Mouse (Mus musculus) liver, embryonic 13.5 days (tissue): ENCODE measurements around the gene Akip1. TPM values are rescaled to one million over a fixed set of nuclear protein-coding genes. Genes with fewer than 3 reads are reported as not detected.

ENCODE experiments used
- ATAC-seq: fragments of 200-750 bp; cut with Nextera tagmentation; 2 replicates; pipeline ENCODE4 v1.8.0; 2017; ENCODE audit warnings: low read depth, mild to moderate bottlenecking, moderate number of reproducible peaks, moderate library complexity
- DNase-seq: peaks from one replicate; pipeline ENCODE4 v3.0.0; 2022
- H3K27ac ChIP-seq: fragments of 300-500 bp; sonication (generic); 2 replicates; pipeline ENCODE4 v1.5.1; 2015; ENCODE audit warnings: moderate library complexity, mild to moderate bottlenecking, inconsistent platforms
- H3K27me3 ChIP-seq: fragments of 300-500 bp; sonication (generic); 2 replicates; pipeline ENCODE4 v1.6.1; 2015; ENCODE audit warnings: mild to moderate bottlenecking, inconsistent platforms
- H3K36me3 ChIP-seq: fragments of 300-500 bp; sonication (generic); 2 replicates; pipeline ENCODE4 v1.6.1; 2015; ENCODE audit warnings: mild to moderate bottlenecking, inconsistent platforms
- H3K4me1 ChIP-seq: fragments of 300-500 bp; sonication (generic); replicated peaks from 2 replicates; pipeline ENCODE4 v1.6.1; 2015; ENCODE audit warnings: inconsistent platforms
- H3K4me2 ChIP-seq: fragments of 300-500 bp; sonication (generic); 2 replicates; pipeline ENCODE4 v1.6.1; 2015; ENCODE audit warnings: inconsistent platforms, mild to moderate bottlenecking, moderate library complexity
- H3K4me3 ChIP-seq: fragments of 300-500 bp; sonication (generic); replicated peaks from 2 replicates; pipeline ENCODE4 v1.5.1; 2015; ENCODE audit warnings: mild to moderate bottlenecking, inconsistent platforms
- H3K9ac ChIP-seq: fragments of 300-500 bp; sonication (generic); 2 replicates; pipeline ENCODE4 v1.6.1; 2015; ENCODE audit warnings: mild to moderate bottlenecking, inconsistent platforms
- H3K9me3 ChIP-seq: fragments of 300-500 bp; sonication (generic); replicated peaks from 2 replicates; pipeline ENCODE4 v1.6.1; 2016; ENCODE audit warnings: inconsistent platforms
- WGBS: fragments of 180-500 bp; shearing (Covaris S2); methylation state at CpG from one replicate; pipeline ENCODE4 v1.1.7; 2015; ENCODE audit not compliant: insufficient replicate concordance; 5-methylcytosine and 5-hydroxymethylcytosine counted together
- polyA plus RNA-seq: library from polyadenylated mRNA; unstranded; fragments of >200 nt; fragmentation: Nextera tagmentation; extraction: Ambion mirVana; gene quantifications from 2 replicates; pipeline ENCODE4 v1.2.1, GENCODE M21; 2015

The Akip1 gene
- polyA plus RNA-seq, 1 experiment from 2014 or later: 53.3 TPM

DNA sequence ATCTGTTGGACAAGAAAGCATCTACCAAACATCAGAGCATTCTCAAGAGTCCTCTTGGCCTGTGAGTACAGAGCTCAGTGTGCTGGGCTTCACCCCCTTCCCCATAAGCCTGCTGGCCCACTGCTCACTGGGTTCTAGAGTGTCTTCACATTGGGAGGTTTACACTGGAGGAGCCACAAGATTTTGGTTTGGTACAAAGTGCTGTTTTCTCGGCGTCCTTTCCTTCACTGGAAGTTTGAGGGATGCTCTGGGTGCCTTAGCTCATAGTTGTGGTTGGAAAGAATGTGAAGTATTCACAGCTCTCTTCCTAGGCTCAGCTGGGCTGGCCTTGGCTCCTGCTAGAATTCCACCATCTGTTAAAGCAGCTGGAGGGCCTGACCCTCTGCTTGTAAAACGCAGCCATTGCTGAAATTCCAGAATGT is 5.5 kb downstream of the Akip1 start:
- no peak overlapping the region for H3K4me3 ChIP-seq
- no peak overlapping the region for H3K27ac ChIP-seq
- no peak overlapping the region for H3K9ac ChIP-seq
- H3K27me3 ChIP-seq: no peaks in the 10 kb centered on the region
- peaks cover 69% of the 10 kb centered on the region for H3K36me3 ChIP-seq
- H3K4me2 ChIP-seq: no peak overlapping the region
- 64% methylated on average over 3 of the region's 3 CpGs for WGBS
- no peaks in the 10 kb centered on the region for H3K9me3 ChIP-seq
- ATAC-seq (no peak), DNase-seq (no peak)
- peaks cover 37% of the 10 kb centered on the region for H3K4me1 ChIP-seq

DNA sequence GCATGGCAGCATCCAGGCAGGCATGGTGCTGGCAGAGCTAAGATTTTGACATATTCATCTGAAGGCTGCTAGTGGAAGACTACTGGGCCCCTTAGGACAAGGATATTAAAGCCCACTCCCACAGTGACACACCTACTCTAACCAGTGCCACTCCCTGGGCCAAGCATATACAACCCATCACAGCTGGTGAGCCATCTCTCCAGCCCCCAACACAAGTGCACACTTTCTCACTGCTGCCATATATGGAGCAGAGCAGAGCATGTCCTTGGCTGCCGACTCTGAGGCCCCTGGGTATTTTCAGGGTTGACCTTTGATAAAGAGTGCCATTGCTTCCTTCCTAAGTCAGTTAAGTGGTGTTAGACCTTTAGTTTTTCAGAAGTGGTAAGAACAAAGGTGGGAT is 6.6 kb downstream of the Akip1 start:
- H3K27me3 ChIP-seq: no peaks in the 10 kb centered on the region
- no peak overlapping the region for H3K4me2 ChIP-seq
- H3K9me3 ChIP-seq: no peaks in the 10 kb centered on the region
- peaks cover 26% of the 10 kb centered on the region for H3K4me1 ChIP-seq
- ATAC-seq (no peak), DNase-seq (no peak)
- WGBS: 65% methylated on average over 1 of the region's 1 CpGs
- no peak overlapping the region for H3K27ac ChIP-seq
- peaks cover 69% of the 10 kb centered on the region for H3K36me3 ChIP-seq
- no peak overlapping the region for H3K4me3 ChIP-seq
- H3K9ac ChIP-seq: no peak overlapping the region

DNA sequence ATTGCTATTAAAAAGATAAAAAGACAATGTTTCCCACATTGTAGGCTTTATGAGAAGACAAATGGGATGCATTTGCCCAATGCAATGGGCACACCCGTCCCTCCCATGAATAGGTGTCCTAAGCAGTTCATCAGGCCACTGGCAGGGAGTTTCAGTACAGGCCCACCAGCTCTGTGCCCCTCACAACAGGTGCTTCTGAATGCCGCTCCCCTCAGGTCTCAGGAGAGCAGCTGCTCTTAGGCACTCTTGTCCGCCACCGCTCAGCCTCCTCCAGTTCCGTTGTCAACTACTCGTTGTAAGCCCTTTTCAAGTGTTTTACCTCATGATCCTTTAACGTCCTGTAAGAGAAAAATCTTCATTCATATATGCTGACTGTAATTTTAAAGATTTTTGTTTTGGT is 8.7 kb downstream of the Akip1 start:
- Histone ChIP-seq H3K9ac (no peak overlapping the region), H3K4me3 (no peak overlapping the region), H3K36me3 (peaks cover 62% of the 10 kb centered on the region), H3K4me1 (peaks cover 7% of the 10 kb centered on the region), H3K27me3 (no peaks in the 10 kb centered on the region), H3K9me3 (no peaks in the 10 kb centered on the region), H3K27ac (no peak overlapping the region), H3K4me2 (no peak overlapping the region)
- WGBS: 89% methylated on average over 7 of the region's 7 CpGs
- ATAC-seq (no peak), DNase-seq (no peak)

DNA sequence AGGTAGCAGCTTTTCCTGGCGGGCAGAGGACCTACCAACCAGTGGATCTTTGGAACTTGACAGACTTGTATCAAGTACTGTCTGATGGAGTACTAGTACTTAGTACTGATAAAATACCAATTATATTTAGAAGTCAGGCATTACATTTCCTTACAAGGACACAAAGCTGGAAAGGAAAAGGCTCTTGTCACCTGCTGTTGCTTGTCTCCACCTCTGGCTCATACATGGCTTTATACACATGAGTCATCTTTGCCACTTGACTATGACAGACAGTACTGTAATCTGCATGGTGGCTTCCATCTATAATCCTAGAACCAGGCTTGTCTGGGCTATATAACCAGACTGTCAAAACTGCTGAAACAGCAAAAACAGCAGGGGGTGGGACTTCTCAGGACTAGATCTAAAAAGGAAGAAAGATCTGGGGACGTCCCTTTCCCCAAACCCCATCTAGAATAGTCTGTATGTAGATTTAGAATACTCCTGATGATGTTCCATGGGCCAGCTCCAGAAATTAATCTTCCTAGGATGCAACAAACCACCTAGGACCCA is 10.0 kb downstream of the Akip1 start:
- no peaks in the 10 kb centered on the region for H3K9me3 ChIP-seq
- peaks cover 49% of the 10 kb centered on the region for H3K36me3 ChIP-seq
- H3K4me1 ChIP-seq: no peaks in the 10 kb centered on the region
- 82% methylated on average over 2 of the region's 2 CpGs for WGBS
- no peak for ATAC-seq
- no peak overlapping the region for H3K9ac ChIP-seq
- H3K4me2 ChIP-seq: no peak overlapping the region
- H3K27ac ChIP-seq: no peak overlapping the region
- H3K27me3 ChIP-seq: no peaks in the 10 kb centered on the region
- no peak for DNase-seq
- H3K4me3 ChIP-seq: no peak overlapping the region

DNA sequence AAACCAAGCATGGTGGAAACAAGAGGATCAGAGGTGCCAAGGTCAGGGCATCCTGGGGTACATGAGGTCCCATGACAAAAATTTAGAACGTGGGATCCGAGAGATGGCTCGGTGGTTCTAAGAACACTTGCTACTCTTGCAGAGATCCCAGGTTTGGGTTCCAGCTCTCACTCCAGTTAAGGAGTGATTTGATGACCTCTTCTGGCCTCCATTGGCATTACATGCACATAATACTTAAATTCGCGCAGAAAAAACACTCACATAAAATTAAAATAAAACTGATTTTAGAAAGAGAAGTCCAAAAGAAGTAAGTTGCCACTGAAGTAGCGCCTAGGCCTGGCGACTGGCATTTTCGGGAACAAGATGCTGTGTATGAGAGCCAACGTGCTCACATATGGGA is 15.8 kb downstream of the Akip1 start:
- DNase-seq (no peak), ATAC-seq (no peak)
- Histone ChIP-seq H3K4me1 (no peaks in the 10 kb centered on the region), H3K27ac (no peak overlapping the region), H3K9ac (no peak overlapping the region), H3K27me3 (no peaks in the 10 kb centered on the region), H3K4me2 (no peak overlapping the region), H3K9me3 (no peaks in the 10 kb centered on the region), H3K4me3 (no peak overlapping the region), H3K36me3 (no peaks in the 10 kb centered on the region)
- 58% methylated on average over 9 of the region's 9 CpGs for WGBS

DNA sequence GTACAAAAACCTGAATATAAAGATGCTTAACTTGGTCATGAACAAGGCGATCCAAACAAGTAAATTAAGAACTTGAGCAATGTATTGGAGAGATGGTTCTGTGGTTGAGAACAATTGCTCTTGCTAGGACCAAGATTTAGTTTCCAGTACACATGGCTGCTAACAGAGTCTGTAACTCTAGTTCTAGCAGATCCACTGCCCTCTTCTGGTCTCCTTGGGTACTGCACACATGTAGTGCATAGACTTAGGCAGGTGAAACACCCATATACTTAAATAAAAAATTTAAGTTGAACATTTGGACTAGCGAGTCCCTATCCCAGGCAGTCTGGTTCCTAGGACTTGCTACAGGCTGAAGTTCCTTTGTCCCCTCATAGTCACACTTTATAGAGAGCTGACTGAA is 19.1 kb downstream of the Akip1 start:
- DNase-seq (no peak), ATAC-seq (no peak)
- H3K4me1 ChIP-seq: no peaks in the 10 kb centered on the region
- H3K36me3 ChIP-seq: no peaks in the 10 kb centered on the region
- H3K9ac ChIP-seq: no peak overlapping the region
- no peak overlapping the region for H3K4me2 ChIP-seq
- H3K27ac ChIP-seq: no peak overlapping the region
- H3K27me3 ChIP-seq: no peaks in the 10 kb centered on the region
- 89% methylated on average over 2 of the region's 2 CpGs for WGBS
- no peaks in the 10 kb centered on the region for H3K9me3 ChIP-seq
- H3K4me3 ChIP-seq: no peak overlapping the region

DNA sequence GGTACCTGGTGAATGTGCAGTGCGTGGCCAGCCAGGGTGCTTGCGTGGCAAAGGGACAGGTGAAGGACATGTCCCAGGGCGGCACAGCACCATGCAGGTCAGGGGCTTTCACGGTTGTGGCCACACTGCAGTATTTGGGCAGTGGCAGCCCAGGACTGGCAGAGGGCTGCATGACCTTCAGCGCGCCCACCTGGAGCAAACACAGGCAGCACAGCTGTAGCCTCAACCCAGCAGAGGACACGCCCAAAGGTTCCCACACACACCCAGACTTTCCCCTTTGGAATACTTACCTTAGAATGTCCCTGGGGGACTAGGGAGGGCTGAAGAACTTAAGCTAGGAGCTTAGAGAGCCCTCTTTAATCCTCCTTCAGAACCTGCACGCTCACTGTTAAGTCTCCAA is 19.6 kb downstream of the Akip1 start:
- Histone ChIP-seq H3K27ac (no peak overlapping the region), H3K27me3 (no peaks in the 10 kb centered on the region), H3K9ac (no peak overlapping the region), H3K36me3 (no peaks in the 10 kb centered on the region), H3K4me1 (no peaks in the 10 kb centered on the region), H3K4me3 (no peak overlapping the region), H3K4me2 (no peak overlapping the region), H3K9me3 (no peaks in the 10 kb centered on the region)
- DNase-seq: no peak
- ATAC-seq: no peak
- WGBS: 81% methylated on average over 8 of the region's 8 CpGs

DNA sequence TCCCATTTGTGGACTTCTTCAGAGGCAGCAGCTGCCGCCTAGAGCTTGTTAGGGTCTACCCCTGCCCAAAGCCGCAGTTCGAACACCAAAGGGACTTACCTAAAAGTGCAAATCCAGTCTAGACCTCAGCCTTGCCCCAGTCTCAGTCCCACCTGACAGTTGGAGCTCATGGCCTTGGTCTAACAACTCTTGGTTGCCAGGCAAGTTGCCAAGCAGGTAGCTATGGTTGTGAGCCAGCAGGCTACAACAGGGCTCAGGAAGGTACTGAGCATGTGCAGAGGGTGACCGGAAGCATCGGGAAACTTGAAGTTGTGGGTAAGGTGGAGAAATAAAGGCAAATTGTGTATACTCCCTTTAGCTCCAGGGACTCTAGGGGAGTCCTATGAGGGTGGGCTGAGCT is 20.2 kb downstream of the Akip1 start, which contains the start of gene BC051019:
Gene BC051019 (minus strand): TSS at position 154 of the 400 bp plus-strand sequence.
- no peaks in the 10 kb centered on the region for H3K27me3 ChIP-seq
- ATAC-seq (no peak), DNase-seq (no peak)
- WGBS: 84% methylated on average over 5 of the region's 5 CpGs
- no peak within 1 kb of the TSS for H3K4me2 ChIP-seq
- H3K9me3 ChIP-seq: no peaks in the 10 kb centered on the region
- H3K4me1 ChIP-seq: no peaks in the 10 kb centered on the region
- no peak within 1 kb of the TSS for H3K9ac ChIP-seq
- H3K4me3 ChIP-seq: no peak within 1 kb of the TSS
- no peaks in the 10 kb centered on the region for H3K36me3 ChIP-seq
- H3K27ac ChIP-seq: no peak within 1 kb of the TSS

DNA sequence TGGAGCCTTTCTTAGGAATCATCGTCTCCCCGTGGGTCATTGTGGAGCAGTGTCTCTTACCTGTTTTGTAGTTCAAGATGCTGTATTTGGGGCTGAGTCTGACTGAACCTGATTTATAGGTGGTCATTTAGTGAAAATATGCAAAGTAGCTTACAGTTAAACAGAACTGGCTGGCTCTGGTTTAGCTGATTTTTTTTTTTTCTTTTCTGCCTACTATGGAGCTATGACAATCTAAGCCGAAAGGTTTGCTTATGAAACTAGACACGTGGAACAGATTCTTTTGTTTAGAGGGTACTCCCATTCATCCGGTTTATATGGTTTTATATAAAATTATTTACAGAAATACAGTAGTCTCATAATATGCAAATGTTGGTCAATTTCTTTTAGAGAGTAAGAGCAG is 28.1 kb downstream of the Akip1 start, which contains the start of gene Ascl3:
Gene Ascl3 (minus strand): TSS at position 101 of the 400 bp plus-strand sequence.
- DNase-seq (no peak), ATAC-seq (no peak)
- H3K4me3 ChIP-seq: no peak within 1 kb of the TSS
- no peak within 1 kb of the TSS for H3K4me2 ChIP-seq
- no peaks in the 10 kb centered on the region for H3K27me3 ChIP-seq
- H3K9me3 ChIP-seq: no peaks in the 10 kb centered on the region
- H3K36me3 ChIP-seq: peaks cover 21% of the 10 kb centered on the region
- WGBS: 78% methylated on average over 5 of the region's 5 CpGs
- H3K9ac ChIP-seq: no peak within 1 kb of the TSS
- no peak within 1 kb of the TSS for H3K27ac ChIP-seq
- no peaks in the 10 kb centered on the region for H3K4me1 ChIP-seq

DNA sequence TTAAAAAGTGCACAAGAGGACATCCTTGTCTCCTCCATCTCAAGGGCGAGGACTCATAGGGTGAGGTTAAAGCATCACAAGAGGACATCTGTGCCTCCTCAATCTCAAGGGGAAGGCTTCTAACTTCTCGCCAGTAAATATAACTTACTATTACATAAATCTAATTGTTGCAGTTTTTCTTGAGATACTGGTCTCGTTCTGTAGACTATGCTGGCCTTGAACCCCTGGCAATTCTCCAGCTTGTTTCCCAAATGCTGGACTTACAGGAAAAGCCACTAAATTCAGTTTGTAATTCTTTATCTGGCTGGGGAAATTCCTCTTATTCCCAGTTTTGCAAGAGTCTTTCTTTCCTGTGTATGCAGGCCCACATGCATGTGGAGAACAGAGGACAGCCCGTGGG is 31.3 kb downstream of the Akip1 start:
- no peak for DNase-seq
- Histone ChIP-seq H3K9ac (no peak overlapping the region), H3K27me3 (no peaks in the 10 kb centered on the region), H3K9me3 (no peaks in the 10 kb centered on the region), H3K4me1 (no peaks in the 10 kb centered on the region), H3K36me3 (peaks cover 33% of the 10 kb centered on the region), H3K4me2 (no peak overlapping the region), H3K27ac (no peak overlapping the region), H3K4me3 (no peak overlapping the region)
- 67% methylated on average over 4 of the region's 4 CpGs for WGBS
- ATAC-seq: no peak

DNA sequence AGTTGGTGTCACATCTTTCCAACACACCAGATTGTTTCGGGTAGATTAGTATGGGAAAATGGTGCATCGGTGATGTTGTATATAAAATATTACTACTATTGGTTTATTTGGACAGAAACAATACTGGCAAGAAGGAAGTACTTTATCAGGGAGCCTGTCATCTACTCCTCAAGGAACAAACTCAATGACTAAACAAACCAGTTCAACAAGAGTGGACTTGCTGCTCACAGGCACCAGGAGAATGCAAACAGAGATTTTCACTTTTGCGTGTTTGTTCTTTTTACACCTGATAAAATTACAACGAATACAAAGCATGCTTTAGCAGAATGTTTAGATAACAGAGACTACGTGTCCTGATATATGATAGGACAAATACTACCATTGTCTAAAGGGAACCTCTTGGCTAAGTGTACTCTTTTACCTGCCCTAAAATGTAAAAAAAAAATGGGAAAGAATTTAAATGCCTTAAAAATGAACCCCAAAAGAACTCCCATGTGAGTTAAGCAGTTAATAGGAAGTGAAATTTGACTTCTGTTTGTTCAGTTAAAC is 36.4 kb downstream of the Akip1 start:
- no peaks in the 10 kb centered on the region for H3K27me3 ChIP-seq
- H3K4me2 ChIP-seq: no peak overlapping the region
- H3K9me3 ChIP-seq: no peaks in the 10 kb centered on the region
- H3K27ac ChIP-seq: no peak overlapping the region
- H3K36me3 ChIP-seq: peaks cover 57% of the 10 kb centered on the region
- no peak overlapping the region for H3K9ac ChIP-seq
- no peaks in the 10 kb centered on the region for H3K4me1 ChIP-seq
- ATAC-seq (no peak), DNase-seq (no peak)
- WGBS: 68% methylated on average over 5 of the region's 5 CpGs
- no peak overlapping the region for H3K4me3 ChIP-seq

DNA sequence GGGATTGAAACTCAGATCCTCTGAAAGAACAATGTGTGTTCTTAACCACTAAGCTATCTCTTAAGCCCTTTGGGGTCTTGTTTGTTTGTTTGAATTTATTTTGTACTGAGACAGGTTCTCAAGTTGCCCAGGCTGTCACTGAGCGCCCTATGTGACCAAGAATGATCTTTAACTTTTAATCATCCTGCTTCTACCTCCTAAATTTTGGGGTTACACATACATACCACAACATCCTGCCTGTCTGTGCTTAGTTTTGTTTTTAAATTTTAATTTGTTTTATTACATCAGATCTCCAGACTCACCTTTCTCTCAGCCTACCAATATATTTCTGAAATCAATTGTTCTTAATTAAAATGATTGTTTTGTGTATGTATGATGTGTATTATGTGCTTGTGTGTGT is 37.6 kb downstream of the Akip1 start:
- no peaks in the 10 kb centered on the region for H3K27me3 ChIP-seq
- no peaks in the 10 kb centered on the region for H3K9me3 ChIP-seq
- H3K27ac ChIP-seq: no peak overlapping the region
- H3K4me2 ChIP-seq: no peak overlapping the region
- peaks cover 55% of the 10 kb centered on the region for H3K36me3 ChIP-seq
- ATAC-seq (no peak), DNase-seq (no peak)
- no peak overlapping the region for H3K4me3 ChIP-seq
- no peaks in the 10 kb centered on the region for H3K4me1 ChIP-seq
- no peak overlapping the region for H3K9ac ChIP-seq
- 68% methylated on average over 1 of the region's 1 CpGs for WGBS
